Mouse (Mus musculus) thymus, postnatal 10 days (tissue): ENCODE measurements around the gene Fpgs.

Experiments used
- DNase-seq, 2 experiments: peaks; one replicate each; pipeline ENCODE4 v3.0.0; 2021; ENCODE audit warnings: low spot score in 2 of 2

Gene Fpgs

DNA sequence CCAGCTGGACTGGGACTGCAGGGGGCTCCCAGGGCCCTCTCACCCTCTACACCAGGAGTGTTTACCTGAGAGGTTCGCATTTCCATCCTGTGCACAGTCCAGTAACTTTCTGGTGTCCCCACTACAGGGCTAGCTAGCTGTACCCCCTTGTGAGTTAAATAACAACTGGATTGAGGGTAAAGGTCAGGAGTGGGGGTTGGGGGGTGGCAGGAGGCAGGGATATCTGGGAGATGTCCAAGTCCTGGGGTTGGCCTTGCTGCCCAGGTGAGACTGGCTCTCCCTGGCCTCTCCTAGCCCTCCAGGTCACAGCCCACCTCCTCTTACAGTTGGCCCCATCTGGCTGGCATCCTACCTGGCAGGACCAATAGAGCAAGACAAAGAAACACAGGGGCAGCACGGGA is at the start of gene Fpgs:
Gene Fpgs (minus strand): TSS at position 125 of the 401 bp plus-strand sequence.
- DNase-seq = no peak

DNA sequence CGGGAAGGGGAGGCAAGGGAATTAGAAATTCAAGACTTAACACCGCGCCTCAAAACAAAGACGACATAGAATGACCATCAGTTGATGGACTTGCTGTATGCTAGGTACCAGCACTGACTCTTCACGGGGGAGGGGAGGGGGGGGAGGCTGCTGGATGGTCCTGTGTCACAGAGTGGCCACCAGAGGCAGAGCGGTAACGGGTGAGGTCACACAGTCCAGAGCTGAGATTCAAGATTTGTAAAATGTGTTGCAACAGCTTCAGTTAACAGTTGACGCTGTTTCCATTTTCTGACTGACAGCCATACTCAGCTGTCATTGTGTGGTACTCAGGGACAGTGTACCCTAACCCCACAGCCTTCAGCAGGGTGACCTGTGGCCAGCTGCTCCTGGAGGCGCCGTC is 48.2 kb upstream of the Fpgs start:
- DNase-seq = no peak

DNA sequence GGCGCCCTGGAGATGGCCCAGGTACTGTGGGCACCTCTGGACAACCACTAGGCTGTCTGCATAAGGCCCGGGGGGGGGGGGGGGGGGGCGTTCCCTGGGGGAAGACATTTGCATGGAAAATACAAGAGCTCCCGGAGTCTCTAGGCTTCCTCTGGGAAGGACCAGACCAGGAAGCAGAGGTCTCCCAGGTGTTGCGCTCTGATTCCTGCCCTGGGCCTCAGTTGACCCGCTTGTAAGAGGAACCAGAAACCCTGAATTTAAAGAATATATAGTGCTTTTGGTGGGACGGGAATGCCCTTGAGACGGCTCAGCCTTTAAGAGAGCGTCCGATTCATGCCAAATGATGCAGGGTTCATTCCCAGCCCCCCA is 47.7 kb upstream of the Fpgs start:
- DNase-seq = no peak

DNA sequence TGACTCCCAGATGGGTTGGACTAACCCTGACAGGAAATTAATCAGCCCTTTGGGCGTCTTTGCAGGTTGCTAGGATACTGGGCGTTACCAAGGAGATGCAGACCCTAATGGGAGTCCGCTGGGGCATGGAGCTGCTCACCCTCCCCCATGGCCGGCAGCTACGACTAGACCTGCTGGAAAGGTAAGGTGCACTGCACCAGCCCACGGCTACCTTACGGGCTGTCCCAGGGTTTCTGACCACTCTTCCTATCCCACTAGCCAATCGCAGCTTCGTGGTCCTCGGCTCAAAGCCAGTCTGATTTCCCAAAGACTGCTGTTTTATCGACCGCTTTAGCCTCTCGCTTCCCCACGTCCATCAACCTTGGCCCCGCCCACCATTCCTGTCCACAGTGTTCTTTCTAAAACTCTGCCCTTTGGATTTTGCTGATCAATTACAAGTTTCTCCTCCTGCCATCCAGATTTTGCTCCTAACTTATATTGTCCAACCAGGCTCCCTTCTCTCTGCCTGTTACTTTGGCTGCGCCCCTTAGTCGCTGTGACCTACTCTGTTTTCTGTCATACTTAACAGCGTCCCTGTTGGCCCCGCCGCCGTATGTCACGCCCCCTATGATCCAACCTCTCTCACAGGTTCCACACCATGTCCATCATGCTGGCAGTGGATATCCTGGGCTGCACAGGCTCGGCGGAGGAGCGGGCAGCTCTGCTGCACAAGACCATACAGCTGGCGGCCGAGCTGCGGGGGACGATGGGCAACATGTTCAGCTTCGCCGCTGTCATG is 47.1 kb upstream of the Fpgs start:
- DNase-seq = no peak

DNA sequence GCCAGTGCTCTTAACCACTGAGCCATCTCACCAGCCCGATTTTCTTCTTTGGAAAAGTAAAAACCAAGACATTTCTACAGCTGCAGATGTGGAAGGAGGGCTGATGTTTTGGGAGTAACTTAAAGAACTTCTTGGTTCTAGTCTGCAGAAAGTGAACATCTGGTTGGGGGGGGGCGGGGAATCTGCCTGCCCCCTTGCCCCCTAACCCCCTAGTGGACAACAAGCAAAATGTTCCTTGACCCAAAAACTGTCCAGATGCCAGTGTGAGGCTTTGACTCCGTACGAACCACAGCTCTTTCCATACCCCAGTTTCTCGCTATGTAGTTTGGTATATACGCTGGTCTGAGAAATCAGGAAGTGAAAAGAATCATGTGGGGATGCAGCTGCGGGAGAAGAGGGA is 46.3 kb upstream of the Fpgs start:
- DNase-seq = no peak

DNA sequence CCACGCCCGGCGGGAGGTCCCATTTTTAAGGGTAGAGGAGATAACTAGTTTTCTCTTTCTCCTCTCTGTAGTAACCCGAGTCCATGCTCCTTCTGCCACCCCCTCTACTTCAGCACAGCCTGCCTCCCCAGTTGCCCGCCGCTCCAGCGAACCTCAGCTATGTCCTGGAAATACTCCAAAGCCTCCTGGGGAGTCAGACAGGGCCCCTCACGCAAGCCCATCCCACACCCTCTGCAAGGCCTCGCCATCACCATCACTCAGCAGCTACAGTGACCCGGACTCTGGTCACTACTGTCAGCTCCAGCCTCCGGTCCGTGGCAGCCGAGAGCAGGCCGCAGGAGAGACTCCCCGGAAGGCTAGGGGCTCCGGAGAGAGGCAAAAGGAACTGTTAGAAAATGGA is 45.1 kb upstream of the Fpgs start:
- no peak for DNase-seq

DNA sequence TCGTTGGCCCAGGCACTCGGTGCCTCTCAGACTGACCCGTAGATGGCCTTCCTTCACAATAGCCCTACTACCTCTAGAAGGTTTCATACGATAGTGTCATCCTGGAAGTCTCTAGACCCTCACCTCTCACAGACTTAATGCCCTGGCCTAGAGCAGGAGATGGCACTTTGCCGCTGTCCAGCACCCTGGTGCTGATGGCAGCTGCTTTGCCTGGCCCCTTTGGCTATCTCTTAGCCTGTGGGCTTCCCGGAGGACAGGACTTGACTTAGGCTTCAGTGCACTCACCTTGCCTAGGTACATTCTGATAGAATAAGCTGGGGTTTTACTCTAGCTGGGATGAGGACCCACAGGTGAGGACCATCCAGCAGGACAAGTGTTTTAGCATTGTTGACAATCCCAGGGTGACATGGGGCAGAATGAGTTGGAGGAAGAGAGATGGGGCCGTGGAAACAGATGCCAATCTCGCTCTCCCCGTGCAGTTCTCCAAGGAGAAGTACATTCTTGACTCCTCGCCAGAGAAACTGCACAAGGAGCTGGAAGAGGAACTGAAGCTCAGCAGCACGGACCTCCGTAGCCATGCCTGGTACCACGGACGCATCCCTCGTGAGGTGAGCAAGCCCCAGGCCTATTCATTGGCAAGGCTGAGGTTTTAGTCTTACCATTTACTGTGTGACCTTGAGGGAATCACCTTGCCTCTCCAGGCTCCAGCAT is 40.5 kb upstream of the Fpgs start:
- no peak for DNase-seq

DNA sequence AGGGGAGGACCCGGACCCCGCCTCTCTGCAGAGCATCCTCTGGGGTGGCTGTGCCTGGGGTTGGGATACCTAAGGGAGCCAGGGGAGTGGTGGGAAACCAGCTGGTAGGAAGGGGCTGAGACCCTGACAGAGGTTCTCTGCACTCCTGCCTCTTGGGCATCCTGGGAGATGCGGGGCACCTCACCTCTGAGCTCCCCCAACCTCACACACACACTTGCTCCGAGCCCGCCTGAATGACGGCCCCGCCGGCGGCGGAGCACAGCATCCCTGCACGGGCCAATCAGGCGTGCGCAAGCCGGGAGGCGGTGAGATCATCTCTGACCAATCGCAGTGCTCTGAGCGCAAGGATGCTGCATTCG is 38.2 kb upstream of the Fpgs start:
- no peak for DNase-seq

DNA sequence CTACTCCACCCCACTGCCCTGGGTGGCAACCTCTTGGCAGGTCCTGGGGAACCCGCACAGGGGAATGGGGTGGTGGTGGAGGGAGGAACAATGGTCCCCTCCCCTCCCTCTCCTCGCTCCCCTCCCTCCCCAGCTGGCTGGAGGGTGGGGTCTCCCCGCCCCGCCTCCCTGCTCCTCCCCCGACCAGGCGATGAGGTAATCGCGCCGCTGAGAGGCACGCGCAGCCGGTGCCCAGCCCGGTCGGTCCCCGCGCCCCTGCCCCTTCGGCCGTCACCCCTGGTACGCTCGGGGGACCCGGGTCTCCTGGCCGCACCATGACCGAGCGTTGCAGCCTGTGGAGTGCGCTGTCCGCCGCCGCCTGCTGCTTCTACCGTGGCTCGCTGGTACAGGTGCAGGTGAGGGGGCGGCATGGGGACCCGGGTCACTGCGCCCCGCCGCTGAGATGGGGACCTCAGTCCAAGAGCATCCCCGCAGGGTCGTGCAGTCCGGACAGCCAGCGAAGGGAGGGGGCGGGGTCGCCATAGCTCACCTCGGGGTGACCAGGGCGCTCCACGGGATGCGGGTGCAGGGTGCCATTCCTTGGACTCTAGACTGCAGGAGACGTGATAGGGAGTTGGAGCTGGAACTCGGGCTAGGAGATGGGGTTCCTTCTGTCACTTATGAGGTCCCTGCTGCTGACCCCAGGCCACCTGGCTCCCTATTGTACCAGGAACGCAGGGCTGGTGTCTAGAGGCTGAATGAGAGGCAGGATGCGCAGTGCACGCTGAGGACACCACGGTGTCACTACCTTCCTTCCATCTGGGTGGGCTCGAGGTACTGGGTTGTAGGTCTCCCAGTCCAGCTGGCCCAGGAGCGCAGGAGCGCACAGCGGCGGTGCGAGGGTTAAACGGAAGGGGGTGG is 37.6 kb upstream of the Fpgs start:
- no peak for DNase-seq

DNA sequence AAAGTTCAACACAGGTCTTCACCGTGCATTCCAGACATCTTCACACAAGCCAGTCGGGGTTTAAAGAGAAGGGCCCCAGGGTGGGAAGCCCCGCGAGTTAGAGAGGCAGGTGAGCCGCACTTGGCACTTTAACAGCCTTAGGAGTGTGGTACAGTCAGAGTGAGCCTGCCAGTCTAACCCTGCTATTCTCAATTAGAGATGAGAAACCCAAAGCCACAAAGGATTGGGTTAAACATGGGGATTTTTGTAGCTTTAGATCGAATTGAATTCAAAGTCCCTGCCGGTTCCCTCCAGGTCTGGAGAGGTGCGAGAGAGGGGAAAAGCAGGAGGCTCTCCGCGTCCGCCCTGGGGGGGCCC is 36.9 kb upstream of the Fpgs start, which contains the start of gene 6330409D20Rik:
Gene 6330409D20Rik (minus strand): TSS at position 101 of the 357 bp plus-strand sequence.
- DNase-seq = no peak

DNA sequence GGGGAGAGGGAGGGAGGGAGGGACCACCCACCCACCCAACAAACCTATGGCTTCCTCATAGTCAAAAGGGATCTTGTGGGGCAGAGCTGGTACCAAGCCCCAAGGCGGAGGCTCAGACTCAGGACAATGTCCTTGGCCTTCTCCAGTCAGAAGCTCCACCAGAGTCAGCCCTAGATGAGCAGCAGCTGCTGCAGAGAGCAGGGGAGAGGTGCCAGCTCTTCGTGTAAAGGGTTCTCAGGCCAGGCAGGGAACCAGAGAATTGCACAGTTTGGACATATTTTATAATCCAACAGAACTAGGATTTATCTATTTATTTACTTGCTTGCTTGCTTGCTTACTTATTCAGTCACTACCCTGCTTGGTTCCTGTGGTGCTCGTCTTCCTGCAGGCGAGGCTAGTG is 35.4 kb upstream of the Fpgs start:
- no peak for DNase-seq

DNA sequence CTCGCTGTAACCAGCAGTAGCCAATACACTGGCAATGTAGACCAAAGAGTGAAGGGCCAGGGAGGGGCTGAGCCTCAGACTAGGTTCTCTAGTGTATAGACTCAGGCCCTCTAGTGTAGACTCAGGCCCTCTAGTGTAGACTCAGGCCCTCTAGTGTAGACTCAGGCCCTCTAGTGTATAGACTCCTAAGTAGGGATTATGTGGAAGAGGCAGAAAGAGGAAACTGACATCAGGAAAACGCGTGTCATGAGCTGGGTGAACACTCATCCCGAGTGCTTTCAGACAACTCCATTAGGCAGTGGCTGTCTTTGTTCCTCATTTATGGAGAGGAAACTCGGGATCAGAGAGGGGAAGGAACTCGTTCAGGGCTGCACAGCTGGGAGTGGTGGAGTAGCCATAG is 33.1 kb upstream of the Fpgs start:
- DNase-seq = no peak

DNA sequence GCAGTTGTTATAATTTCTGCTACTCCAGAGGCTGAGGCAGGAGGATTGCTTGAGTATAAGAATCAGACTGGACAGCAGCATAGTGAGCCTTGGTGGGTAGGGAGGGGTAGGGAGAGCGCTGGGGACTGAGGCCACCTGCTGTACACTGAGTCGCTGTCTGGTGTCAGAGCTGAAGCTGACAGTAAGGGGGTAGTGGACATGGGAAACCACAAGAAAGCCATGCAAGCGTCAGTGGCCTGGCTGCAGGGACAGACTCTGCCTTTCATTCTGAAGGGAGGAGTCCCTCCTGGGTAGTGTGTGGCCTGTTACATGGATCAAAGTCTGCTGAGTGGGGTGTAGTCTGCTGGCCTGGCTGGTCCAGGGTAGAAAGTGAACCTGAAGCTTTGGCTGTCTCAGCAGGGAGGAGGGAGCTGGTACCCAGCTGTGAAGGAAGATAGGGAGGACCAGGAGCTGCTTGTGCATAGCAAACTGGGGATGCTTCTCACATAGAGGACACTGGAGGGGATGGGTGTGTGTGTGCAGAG is 32.4 kb upstream of the Fpgs start:
- DNase-seq = no peak

DNA sequence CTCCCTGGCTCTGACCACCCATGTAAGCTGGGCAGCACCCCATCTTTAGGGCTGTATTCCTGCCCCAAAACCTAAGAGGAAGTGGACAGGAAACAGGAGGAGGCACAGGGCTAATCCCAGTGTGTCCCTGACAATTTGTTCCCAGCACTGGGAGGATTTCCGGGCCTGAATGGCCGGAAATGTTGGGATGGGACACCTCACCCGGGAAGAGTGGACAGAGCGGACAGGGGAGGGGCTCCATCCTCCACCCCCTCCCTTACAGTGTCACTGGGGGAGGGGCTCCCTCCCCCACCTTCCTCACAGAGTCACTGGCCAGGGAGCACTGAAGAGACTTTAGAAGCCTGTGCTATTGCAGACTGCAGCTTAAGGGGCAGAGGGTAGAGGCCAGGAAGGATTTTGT is 31.0 kb upstream of the Fpgs start:
- no peak for DNase-seq

DNA sequence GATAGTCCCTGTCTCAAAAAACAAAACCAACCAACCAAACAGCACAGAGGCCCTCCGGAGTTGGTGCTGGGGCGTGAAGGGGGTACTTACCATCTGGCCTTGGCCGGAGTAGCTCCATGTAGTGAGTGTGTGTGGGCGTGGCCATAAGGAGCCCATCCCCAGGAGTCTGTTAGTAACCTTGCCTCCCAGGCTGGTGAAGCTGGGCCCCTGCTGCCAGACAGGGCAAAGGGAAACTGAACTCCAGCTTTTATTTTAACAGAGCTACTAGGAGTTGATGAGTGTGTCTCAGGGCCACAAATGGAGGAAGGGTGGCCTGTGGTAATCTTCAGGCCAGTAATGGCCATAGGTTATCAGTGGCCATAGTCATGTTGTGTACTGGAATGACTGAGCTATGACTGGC is 30.5 kb upstream of the Fpgs start:
- DNase-seq = no peak

DNA sequence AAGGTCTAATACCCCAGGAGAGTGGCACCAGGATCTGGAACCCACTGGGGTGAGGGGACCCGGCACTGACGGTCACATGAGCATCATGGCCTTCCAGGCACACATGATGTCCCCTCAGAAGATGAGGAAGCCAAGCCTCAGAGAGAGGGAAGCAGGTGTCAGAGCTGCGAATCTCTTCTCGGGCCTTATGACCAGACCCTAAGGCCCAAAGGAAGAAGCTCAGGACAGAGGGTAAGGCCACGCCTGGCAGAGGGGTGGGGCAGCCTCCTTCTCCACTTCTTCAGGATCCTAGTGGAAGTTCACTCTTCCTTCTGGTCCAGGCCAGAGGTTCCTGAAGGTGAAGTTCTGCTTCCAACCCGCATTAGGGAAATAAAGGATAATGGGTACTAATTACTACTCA is 28.8 kb upstream of the Fpgs start:
- DNase-seq = no peak

DNA sequence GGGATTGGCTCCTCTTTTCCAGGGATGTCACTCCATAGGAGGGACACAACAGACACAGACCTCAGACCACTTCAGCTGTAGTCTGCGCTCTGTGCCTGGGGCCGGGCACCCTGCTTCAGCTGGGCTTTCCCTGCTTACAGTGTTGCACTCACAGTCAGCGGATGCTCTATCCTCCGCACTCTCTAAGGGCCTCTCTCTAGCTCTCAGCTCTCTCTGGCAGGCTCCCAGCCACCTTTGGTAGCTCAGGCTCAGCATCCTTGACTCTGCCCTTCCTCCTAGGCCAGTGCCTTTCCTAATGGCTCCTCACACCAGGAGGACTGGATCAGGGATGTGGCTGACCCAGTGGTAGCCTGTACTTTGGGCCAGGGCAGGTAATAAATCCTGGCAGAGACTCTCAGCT is 28.0 kb upstream of the Fpgs start:
- DNase-seq = no peak

DNA sequence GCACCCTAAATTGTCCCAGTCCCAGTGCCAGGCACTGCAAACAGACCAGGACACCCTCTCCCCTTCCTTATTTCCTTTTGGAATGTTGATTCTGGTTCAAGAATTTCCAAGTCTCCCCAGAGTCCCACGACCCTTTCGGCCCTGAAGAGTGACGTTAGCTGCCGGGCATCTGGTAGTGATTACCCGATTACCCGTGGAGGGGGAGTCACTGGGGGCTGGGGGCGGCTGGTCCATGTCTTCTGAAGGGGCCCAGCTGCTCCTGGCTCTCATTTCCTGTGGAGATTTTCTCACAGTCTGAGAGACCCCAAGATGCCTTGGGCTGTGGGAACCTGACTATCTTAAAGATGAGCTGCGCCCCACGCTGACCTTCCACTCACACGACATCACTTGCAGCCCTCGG is 26.9 kb upstream of the Fpgs start:
- no peak for DNase-seq

DNA sequence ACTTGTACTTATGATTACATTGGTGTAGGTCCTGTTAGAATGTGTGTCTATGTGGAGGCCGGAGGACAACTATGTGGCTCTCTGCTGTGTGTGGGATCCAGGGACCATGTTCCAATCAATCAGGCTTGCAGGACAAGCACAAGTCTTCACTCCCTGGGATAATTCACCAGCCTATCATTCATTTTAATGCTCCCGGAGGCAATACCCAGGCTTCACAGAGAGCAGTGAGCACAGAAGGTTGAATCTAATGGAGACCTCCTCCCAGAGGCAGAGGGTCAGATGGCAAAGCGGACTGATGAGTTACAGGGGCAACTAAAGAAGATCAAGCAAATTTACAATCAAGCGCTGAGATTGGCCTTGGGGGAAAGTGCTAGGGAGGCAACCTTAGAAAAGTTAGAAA is 25.6 kb upstream of the Fpgs start:
- no peak for DNase-seq

DNA sequence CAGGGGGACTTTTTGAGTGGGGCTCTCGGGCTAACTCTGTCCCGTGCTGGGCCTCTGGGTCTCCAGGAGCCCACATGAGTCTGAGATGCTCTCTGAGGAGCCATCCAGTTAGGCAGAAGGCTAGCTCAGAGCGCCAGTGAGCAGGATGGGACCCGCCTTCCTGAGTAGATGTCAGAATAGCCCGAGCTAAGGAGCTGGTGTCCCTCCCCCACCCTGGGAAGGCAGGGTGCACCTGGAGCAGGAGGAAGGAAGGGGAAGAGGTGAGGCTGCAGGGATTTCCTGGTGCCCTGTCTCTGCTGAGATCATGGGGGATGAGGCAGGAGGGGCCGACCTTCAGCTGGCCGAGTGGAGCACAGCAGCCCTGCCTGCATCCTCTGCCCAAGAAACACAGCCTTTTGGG is 24.5 kb upstream of the Fpgs start:
- DNase-seq = no peak

DNA sequence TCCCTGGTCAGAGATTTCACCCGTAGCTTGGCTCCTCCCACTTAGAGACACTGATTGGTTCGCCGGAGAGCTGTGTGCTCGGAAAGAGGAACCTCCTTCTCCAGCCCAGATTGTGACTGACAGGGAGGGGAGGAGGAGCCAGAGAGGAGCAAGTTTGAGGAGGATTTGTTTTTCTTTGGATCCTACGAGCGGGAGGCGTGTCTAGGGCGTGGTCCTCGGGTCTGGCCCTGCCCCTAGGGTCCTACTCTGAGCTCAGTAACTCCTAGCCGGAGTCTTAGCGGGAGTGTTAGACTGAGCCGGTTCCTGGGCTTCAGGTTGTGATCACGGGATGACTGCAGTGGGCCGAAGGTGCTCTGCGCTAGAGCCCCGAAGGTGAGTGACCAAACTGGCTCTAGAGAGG is 23.5 kb upstream of the Fpgs start:
- DNase-seq = peak; percentile 64 to 69
